Mouse (Mus musculus): Measurements from ENCODE around the gene Zfp579. TPM values are rescaled to one million over a fixed set of nuclear protein-coding genes. Genes with fewer than 3 reads are reported as not detected.
"Not testable (repeated sequence)": the region's sequence is repeated elsewhere in the genome, so short reads cannot be mapped to it uniquely, and the experiment has no call there.

Gene Zfp579
- polyA plus RNA-seq, 1 experiment = 16.3 TPM

GRCm38 (mm10) chr7:5012681-5013513, 16.9 kb upstream of the Zfp579 start:
- TF ChIP-seq SRF (IDR thresholded peaks at IDR 0.05; ENCODE audit: control insufficient read depth, insufficient read length, low read depth) (no peak), MYOD1 (IDR thresholded peaks at IDR 0.05; ENCODE audit: control insufficient read depth in 1 of 3, insufficient read length in 2 of 3, low read depth in 2 of 3) (no peak), CEBPB (IDR thresholded peaks at IDR 0.05; ENCODE audit: insufficient read depth, poor library complexity, severe bottlenecking) (no peak), TCF3 (IDR thresholded peaks at IDR 0.05; ENCODE audit: insufficient read length, low read depth) (no peak), TCF12 (IDR thresholded peaks at IDR 0.05; ENCODE audit: insufficient read depth, poor library complexity, severe bottlenecking) (no peak), E2F4 (IDR thresholded peaks at IDR 0.05; ENCODE audit: insufficient read depth) (no peak), POLR2A (IDR thresholded peaks at IDR 0.05; ENCODE audit: insufficient read length, low read depth) (no peak), USF1 (IDR thresholded peaks at IDR 0.05; ENCODE audit: low read depth) (no peak), MYOG (IDR thresholded peaks at IDR 0.05; ENCODE audit: control insufficient read depth in 1 of 3, insufficient read depth in 1 of 3, insufficient read length in 2 of 3, low read depth in 2 of 3) (no peak), MAX (IDR thresholded peaks at IDR 0.05; ENCODE audit: low read depth) (no peak), POLR2AphosphoS2 (IDR thresholded peaks at IDR 0.05; ENCODE audit: insufficient read length, low read depth) (no peak), REST (IDR thresholded peaks at IDR 0.05; ENCODE audit: insufficient read depth, insufficient read length) (no peak)
- H3ac ChIP-seq (ENCODE audit: control insufficient read depth, insufficient read length) = no peak overlapping the region
- H3K4me2 ChIP-seq (ENCODE audit: low read depth) = no peak overlapping the region

DNA sequence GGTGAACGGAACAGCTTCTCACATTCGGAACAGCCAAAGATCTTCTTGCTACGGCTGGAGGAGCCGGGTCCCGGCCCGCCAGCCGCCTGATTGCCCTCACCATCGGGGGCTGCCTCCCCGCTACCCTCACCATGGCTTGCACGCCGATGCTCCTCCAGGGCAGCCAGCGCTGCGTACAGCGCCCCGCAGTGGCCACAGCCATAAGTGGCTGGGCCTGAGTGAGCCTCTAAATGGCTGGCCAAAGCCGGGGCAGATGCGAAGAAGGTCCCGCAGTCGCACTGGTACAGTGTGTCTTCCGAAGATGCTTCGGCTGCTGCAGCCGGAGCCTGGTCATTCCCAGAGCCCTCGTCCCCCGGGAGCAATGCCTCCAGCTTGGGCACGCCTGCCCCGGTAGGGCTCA, 12.3 kb upstream of the Zfp579 start:
- no peak overlapping the region for H3K4me3 ChIP-seq
- H3ac ChIP-seq (ENCODE audit: control insufficient read depth, insufficient read length) = no peak overlapping the region
- no peak overlapping the region for H3K4me2 ChIP-seq (ENCODE audit: low read depth)
- peaks cover 4% of the 10 kb centered on the region for H3K79me2 ChIP-seq (ENCODE audit: control insufficient read depth, insufficient read depth)
- TF ChIP-seq POLR2AphosphoS2 (IDR thresholded peaks at IDR 0.05; ENCODE audit: insufficient read length, low read depth) = no peak
- TF ChIP-seq REST (IDR thresholded peaks at IDR 0.05; ENCODE audit: insufficient read depth, insufficient read length) = no peak
- TF ChIP-seq TCF12 (IDR thresholded peaks at IDR 0.05; ENCODE audit: insufficient read depth, poor library complexity, severe bottlenecking) = no peak
- no peak for TF ChIP-seq MYOD1 (IDR thresholded peaks at IDR 0.05; ENCODE audit: control insufficient read depth in 1 of 3, insufficient read length in 2 of 3, low read depth in 2 of 3)
- no peak for TF ChIP-seq SRF (IDR thresholded peaks at IDR 0.05; ENCODE audit: control insufficient read depth, insufficient read length, low read depth)
- no peak for TF ChIP-seq POLR2A (IDR thresholded peaks at IDR 0.05; ENCODE audit: insufficient read length, low read depth)
- TF ChIP-seq E2F4 (IDR thresholded peaks at IDR 0.05; ENCODE audit: insufficient read depth) = no peak
- no peak for TF ChIP-seq MAX (IDR thresholded peaks at IDR 0.05; ENCODE audit: low read depth)
- no peak for TF ChIP-seq TCF3 (IDR thresholded peaks at IDR 0.05; ENCODE audit: insufficient read length, low read depth)
- no peak for TF ChIP-seq USF1 (IDR thresholded peaks at IDR 0.05; ENCODE audit: low read depth)
- TF ChIP-seq MYOG (IDR thresholded peaks at IDR 0.05; ENCODE audit: control insufficient read depth in 1 of 3, insufficient read depth in 1 of 3, insufficient read length in 2 of 3, low read depth in 2 of 3) = no peak
- TF ChIP-seq CEBPB (IDR thresholded peaks at IDR 0.05; ENCODE audit: insufficient read depth, poor library complexity, severe bottlenecking) = no peak
- no peaks in the 10 kb centered on the region for H3K27me3 ChIP-seq (ENCODE audit: control insufficient read depth, insufficient read depth, insufficient read length)
- peaks cover 13% of the 10 kb centered on the region for H3K36me3 ChIP-seq (ENCODE audit: control insufficient read depth, insufficient read depth)

More at GRCm38 (mm10) chr7:5012681-5013513, 16.9 kb upstream of the Zfp579 start:
- Histone ChIP-seq H3K79me2 (ENCODE audit: control insufficient read depth, insufficient read depth) (peaks cover 18% of the 10 kb centered on the region), H3K4me3 (peak overlapping the region; percentile 74), H3K27me3 (ENCODE audit: control insufficient read depth, insufficient read depth, insufficient read length) (no peaks in the 10 kb centered on the region), H3K36me3 (ENCODE audit: control insufficient read depth, insufficient read depth) (peaks cover 6% of the 10 kb centered on the region)

GRCm38 (mm10) chr7:5002876-5003275, 6.9 kb upstream of the Zfp579 start:
- not testable (repeated sequence) for H3K4me3 ChIP-seq; H3K4me2 ChIP-seq (ENCODE audit: low read depth); H3ac ChIP-seq (ENCODE audit: control insufficient read depth, insufficient read length); H3K36me3 ChIP-seq (ENCODE audit: control insufficient read depth, insufficient read depth); H3K79me2 ChIP-seq (ENCODE audit: control insufficient read depth, insufficient read depth); H3K27me3 ChIP-seq (ENCODE audit: control insufficient read depth, insufficient read depth, insufficient read length)

GRCm38 (mm10) chr7:4999876-5000275, 3.9 kb upstream of the Zfp579 start:
- no peak overlapping the region for H3ac ChIP-seq (ENCODE audit: control insufficient read depth, insufficient read length)
- no peak overlapping the region for H3K4me2 ChIP-seq (ENCODE audit: low read depth)
- H3K4me3 ChIP-seq = no peak overlapping the region
- H3K79me2 ChIP-seq (ENCODE audit: control insufficient read depth, insufficient read depth) = no peaks in the 10 kb centered on the region
- H3K36me3 ChIP-seq (ENCODE audit: control insufficient read depth, insufficient read depth) = no peaks in the 10 kb centered on the region
- TF ChIP-seq TCF3 (IDR thresholded peaks at IDR 0.05; ENCODE audit: insufficient read length, low read depth) (no peak), MAX (IDR thresholded peaks at IDR 0.05; ENCODE audit: low read depth) (no peak), E2F4 (IDR thresholded peaks at IDR 0.05; ENCODE audit: insufficient read depth) (no peak), CEBPB (IDR thresholded peaks at IDR 0.05; ENCODE audit: insufficient read depth, poor library complexity, severe bottlenecking) (no peak), USF1 (IDR thresholded peaks at IDR 0.05; ENCODE audit: low read depth) (no peak), POLR2A (IDR thresholded peaks at IDR 0.05; ENCODE audit: insufficient read length, low read depth) (no peak), REST (IDR thresholded peaks at IDR 0.05; ENCODE audit: insufficient read depth, insufficient read length) (no peak), MYOG (IDR thresholded peaks at IDR 0.05; ENCODE audit: control insufficient read depth in 1 of 3, insufficient read depth in 1 of 3, insufficient read length in 2 of 3, low read depth in 2 of 3) (no peak)
- H3K27me3 ChIP-seq (ENCODE audit: control insufficient read depth, insufficient read depth, insufficient read length) = no peaks in the 10 kb centered on the region

- Histone ChIP-seq H3K36me3 (ENCODE audit: control insufficient read depth, insufficient read depth) (peaks cover 4% of the 10 kb centered on the region), H3K4me2 (ENCODE audit: low read depth) (peak overlapping the region; percentile 95), H3K79me2 (ENCODE audit: control insufficient read depth, insufficient read depth) (no peaks in the 10 kb centered on the region), H3K27me3 (ENCODE audit: control insufficient read depth, insufficient read depth, insufficient read length) (no peaks in the 10 kb centered on the region), H3ac (ENCODE audit: control insufficient read depth, insufficient read length) (peak overlapping the region; percentile 25), H3K4me3 (peak overlapping the region; percentile 67)
- TF ChIP-seq REST (IDR thresholded peaks at IDR 0.05; ENCODE audit: insufficient read depth, insufficient read length) (no peak), MAX (IDR thresholded peaks at IDR 0.05; ENCODE audit: low read depth) (no peak), SRF (IDR thresholded peaks at IDR 0.05; ENCODE audit: control insufficient read depth, insufficient read length, low read depth) (no peak), E2F4 (IDR thresholded peaks at IDR 0.05; ENCODE audit: insufficient read depth) (no peak), TCF12 (IDR thresholded peaks at IDR 0.05; ENCODE audit: insufficient read depth, poor library complexity, severe bottlenecking) (no peak), MYOD1 (IDR thresholded peaks at IDR 0.05; ENCODE audit: control insufficient read depth in 1 of 3, insufficient read length in 2 of 3, low read depth in 2 of 3) (no peak), USF1 (IDR thresholded peaks at IDR 0.05; ENCODE audit: low read depth) (no peak), POLR2AphosphoS2 (IDR thresholded peaks at IDR 0.05; ENCODE audit: insufficient read length, low read depth) (no peak), POLR2A (IDR thresholded peaks at IDR 0.05; ENCODE audit: insufficient read length, low read depth) (no peak), MYOG (IDR thresholded peaks at IDR 0.05; ENCODE audit: control insufficient read depth in 1 of 3, insufficient read depth in 1 of 3, insufficient read length in 2 of 3, low read depth in 2 of 3) (no peak), CEBPB (IDR thresholded peaks at IDR 0.05; ENCODE audit: insufficient read depth, poor library complexity, severe bottlenecking) (no peak)
Measured at GRCm38 (mm10) chr7:4996934-4997333, 976 bp upstream of the Zfp579 start.
